Mouse (Mus musculus): ENCODE data around the gene Gm17078. TPM values are rescaled to one million over a fixed set of nuclear protein-coding genes. Genes with fewer than 3 reads are reported as not detected.
"Not testable (repeated sequence)": the region's sequence is repeated elsewhere in the genome, so short reads cannot be mapped to it uniquely, and the experiment has no call there.

Gm17078 gene
- not detected in 2 replicates for total RNA-seq (2014; fragmentation: Nextera tagmentation)
- not detected in 2 replicates for total RNA-seq (2017)

- no peak for ATAC-seq (replicated peaks; ENCODE audit: poor library complexity, severe bottlenecking)
Observed at GRCm38 (mm10) chr14:51611210-51611609, at the start of gene Gm17078. Gene Gm17078 (minus strand): TSS chr14:51611310.

DNA sequence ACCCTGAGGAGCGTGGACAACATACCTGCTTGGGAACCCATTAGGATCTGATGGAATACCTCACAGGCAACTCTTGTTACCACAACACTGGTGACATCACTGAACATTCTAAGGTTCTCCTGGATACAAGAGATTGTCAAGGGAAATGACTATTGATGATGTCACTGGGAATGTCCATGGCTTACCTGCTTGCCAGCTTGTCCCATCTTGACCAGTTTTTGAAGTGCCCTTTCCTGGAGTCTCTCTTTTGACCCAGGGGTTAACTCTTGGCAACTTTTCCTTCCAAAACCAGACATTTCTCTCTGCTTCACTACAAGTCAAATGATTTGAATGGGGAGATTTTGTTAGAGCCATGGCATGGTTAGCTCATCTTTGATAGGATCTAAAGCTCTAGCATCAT is 24.5 kb upstream of the Gm17078 start, which contains the start of gene Gm4181:
Gene Gm4181, minus strand, starts transcription at position 101 of the 400 bp plus-strand sequence.
- ATAC-seq (replicated peaks; ENCODE audit: poor library complexity, severe bottlenecking) = not testable (repeated sequence)

DNA sequence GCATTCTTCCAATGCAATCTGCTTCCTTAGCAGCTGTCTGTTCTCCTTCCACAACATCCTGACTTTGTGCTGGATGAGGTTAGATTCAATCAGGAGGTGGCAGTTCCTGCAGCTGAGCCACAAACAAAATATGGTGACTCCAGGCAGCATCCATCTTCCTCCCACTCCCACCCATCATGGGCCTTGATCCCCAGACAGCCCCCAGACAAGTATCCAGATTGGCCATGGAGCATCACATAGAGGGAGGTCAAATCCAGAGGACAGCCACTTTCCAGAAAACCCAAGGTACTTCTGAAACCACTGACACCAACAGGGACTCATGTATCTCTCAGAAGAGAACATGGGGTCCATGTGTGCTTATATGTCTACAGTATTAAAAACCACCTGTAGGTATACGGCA is 21.3 kb upstream of the Gm17078 start:
- not testable (repeated sequence) for ATAC-seq (replicated peaks; ENCODE audit: poor library complexity, severe bottlenecking)

- ATAC-seq (replicated peaks; ENCODE audit: poor library complexity, severe bottlenecking) = not testable (repeated sequence)
Observed at GRCm38 (mm10) chr14:51592039-51592438, 19.1 kb downstream of the Gm17078 start, which contains the start of gene Gm17174. Gene Gm17174 (minus strand): TSS chr14:51592139.

DNA sequence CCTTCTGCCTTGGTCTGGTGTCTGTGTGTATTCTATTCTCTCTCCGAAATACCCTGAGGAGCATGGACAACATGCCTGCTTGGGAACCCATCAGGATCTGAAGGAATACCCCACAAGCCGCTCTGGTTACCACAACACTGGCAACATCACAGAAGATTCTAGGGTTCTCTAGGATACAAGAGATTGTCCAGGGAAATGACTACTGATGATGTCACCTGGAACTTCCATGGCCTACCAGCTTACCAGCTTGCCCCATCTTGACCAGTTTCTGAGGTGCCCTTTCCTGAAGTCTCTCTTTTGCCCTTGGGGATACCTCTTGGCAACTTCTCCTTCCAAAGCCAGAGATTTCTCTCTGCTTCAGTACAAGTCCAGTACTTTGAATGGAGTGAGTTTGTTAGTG is 37.1 kb downstream of the Gm17078 start, which contains the start of gene Gm17175:
Gene Gm17175, minus strand, starts transcription at position 101 of the 400 bp plus-strand sequence.
- not testable (repeated sequence) for ATAC-seq (replicated peaks; ENCODE audit: poor library complexity, severe bottlenecking)

Other genes with a start within 250 kb of the Gm17078 start
- gene Gm7247, start 249.6 kb downstream of the Gm17078 start, total RNA-seq (2014; fragmentation: Nextera tagmentation) = not detected in 2 replicates
- gene Gm7247, start 249.6 kb downstream of the Gm17078 start, total RNA-seq (2017) = not detected in 2 replicates
- gene Vmn2r88, start 200.5 kb downstream of the Gm17078 start, total RNA-seq (2014; fragmentation: Nextera tagmentation) = not detected in 2 replicates
- not detected in 2 replicates for gene Vmn2r88, start 200.5 kb downstream of the Gm17078 start, total RNA-seq (2017)
- gene Vmn2r89, start 159.5 kb downstream of the Gm17078 start, total RNA-seq (2014; fragmentation: Nextera tagmentation) = not detected in 2 replicates
- gene Vmn2r89, start 159.5 kb downstream of the Gm17078 start, total RNA-seq (2017) = not detected in 2 replicates
- gene Gm5622, start 58.5 kb downstream of the Gm17078 start, total RNA-seq (2014; fragmentation: Nextera tagmentation) = not detected in 2 replicates
- gene Gm5622, start 58.5 kb downstream of the Gm17078 start, total RNA-seq (2017) = not detected in 2 replicates
- not detected in 2 replicates for gene Gm17175, start 37.2 kb downstream of the Gm17078 start, total RNA-seq (2014; fragmentation: Nextera tagmentation)
- gene Gm17175, start 37.2 kb downstream of the Gm17078 start, total RNA-seq (2017) = not detected in 2 replicates
- gene Gm17174, start 19.2 kb downstream of the Gm17078 start, total RNA-seq (2014; fragmentation: Nextera tagmentation) = not detected in 2 replicates
- not detected in 2 replicates for gene Gm17174, start 19.2 kb downstream of the Gm17078 start, total RNA-seq (2017)
- gene Gm4181, start 24.4 kb upstream of the Gm17078 start, total RNA-seq (2014; fragmentation: Nextera tagmentation) = not detected in 2 replicates
- not detected in 2 replicates for gene Gm4181, start 24.4 kb upstream of the Gm17078 start, total RNA-seq (2017)
- not detected in 2 replicates for gene Gm17079, start 84.2 kb upstream of the Gm17078 start, total RNA-seq (2014; fragmentation: Nextera tagmentation)
- gene Gm17079, start 84.2 kb upstream of the Gm17078 start, total RNA-seq (2017) = not detected in 2 replicates
- gene Gm5800, start 105.9 kb upstream of the Gm17078 start, total RNA-seq (2014; fragmentation: Nextera tagmentation) = not detected in 2 replicates
- not detected in 2 replicates for gene Gm5800, start 105.9 kb upstream of the Gm17078 start, total RNA-seq (2017)
- not detected in 2 replicates for gene Ang4, start 162.3 kb upstream of the Gm17078 start, total RNA-seq (2014; fragmentation: Nextera tagmentation)
- gene Ang4, start 162.3 kb upstream of the Gm17078 start, total RNA-seq (2017) = not detected in 2 replicates
- not detected in 2 replicates for gene AY358078, start 188.7 kb upstream of the Gm17078 start, total RNA-seq (2014; fragmentation: Nextera tagmentation)
- gene AY358078, start 188.7 kb upstream of the Gm17078 start, total RNA-seq (2017) = not detected in 2 replicates
- gene Ear6, start 242.4 kb upstream of the Gm17078 start, total RNA-seq (2014; fragmentation: Nextera tagmentation) = not detected in 2 replicates
- 2.1 and 2.7 TPM in 2 replicates for gene Ear6, start 242.4 kb upstream of the Gm17078 start, total RNA-seq (2017)